Mouse (Mus musculus): Measurements from ENCODE around the gene Omp.

DNA sequence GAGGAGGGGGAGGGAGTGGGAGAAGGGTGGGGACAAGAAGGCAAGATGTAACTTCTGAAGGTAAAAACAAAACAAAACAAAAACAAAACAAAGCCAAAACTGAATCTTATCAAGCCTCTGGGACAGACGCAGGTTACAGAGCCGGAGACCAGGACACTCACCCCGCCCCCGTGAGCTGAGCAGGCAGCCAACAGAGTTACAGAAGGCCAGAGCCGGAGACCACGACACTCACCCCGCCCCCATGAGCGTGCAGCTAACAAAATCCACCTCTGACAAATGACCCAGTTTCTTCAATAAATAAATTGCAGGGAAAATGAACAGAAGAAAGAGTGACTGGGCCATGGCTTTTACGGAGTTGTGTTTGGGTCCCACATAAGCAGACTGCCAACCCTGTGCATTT, 6.1 kb downstream of the Omp start:
- TF ChIP-seq CTCF (IDR thresholded peaks at IDR 0.05) (no peak), POLR2A (IDR thresholded peaks at IDR 0.05; ENCODE audit: insufficient read depth, low read depth, low read length) (no peak)

Data from heart, adult 2 months (tissue).